Mouse (Mus musculus) adrenal gland, postnatal 14 days (tissue): ENCODE measurements around the gene Ppp1r12b. TPM values are rescaled to one million over a fixed set of nuclear protein-coding genes. Genes with fewer than 3 reads are reported as not detected.

Experiments used
- DNase-seq: peaks from one replicate; pipeline ENCODE4 v3.0.0; 2021; ENCODE audit warnings: mixed read lengths
- total RNA-seq: library from RNA; stranded (reverse); gene quantifications from 2 replicates; pipeline ENCODE4 v1.2.3, GENCODE M21; 2021

Ppp1r12b gene
- total RNA-seq, 1 experiment from 2014 or later, result 10.0 TPM

- DNase-seq, result no peak
These were observed 195.1 kb downstream of the Ppp1r12b start for GRCm38 (mm10) chr1:134760642-134761041.

DNA sequence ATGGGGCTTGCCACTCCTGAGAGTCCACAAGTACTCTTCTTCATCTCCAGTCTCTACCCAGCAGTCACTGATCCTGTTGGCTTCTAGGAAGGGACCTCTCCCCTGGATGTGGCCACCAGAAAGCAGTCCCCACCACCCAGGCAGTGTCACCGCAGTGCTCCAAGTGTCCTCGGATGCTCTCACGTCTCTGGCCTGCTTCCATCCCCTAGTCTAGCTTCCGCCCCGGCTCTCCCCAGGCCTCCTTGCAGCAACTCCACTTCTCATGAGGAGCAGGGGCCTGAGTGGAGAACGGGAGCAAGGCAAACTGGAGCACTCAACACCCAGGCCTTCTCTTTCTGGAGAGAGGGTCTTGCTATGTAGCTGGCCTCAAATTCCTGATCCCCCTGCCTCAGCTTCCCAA is 196.6 kb downstream of the Ppp1r12b start:
- no peak for DNase-seq

GRCm38 (mm10) chr1:134757230-134757629 is 198.5 kb downstream of the Ppp1r12b start:
- no peak for DNase-seq

DNA sequence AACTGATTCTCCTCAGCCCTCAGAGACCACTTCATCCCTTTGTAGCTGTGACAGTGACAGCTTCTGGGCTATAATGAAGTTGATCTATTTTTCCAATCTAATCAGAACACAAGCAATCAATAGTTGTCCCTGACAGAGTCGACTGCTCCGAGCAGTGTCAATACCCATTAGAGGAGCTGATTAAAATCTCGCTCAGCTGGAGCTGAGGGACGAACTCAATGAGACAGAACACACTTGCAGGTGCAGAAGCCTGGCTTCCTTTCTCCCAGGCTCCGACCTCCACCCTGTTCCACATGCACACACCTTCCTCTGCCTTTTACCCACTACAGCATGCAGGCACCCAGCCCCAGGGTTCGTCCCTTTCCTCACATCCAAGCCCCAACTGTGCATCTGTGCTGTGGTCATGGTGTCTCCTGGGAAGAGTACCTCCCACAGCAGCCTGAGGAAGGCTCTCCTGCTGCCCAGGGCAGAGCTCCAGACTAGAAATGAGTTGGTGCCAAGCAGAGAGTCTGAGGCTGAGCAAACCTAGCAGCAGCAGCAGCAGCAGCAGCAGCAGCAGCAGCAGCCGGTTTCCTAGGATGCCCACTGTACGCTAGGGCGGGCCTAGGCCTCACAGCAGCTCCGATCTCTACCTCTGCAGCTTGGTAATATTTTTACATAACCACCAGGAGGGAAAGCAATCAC is 199.4 kb downstream of the Ppp1r12b start:
- no peak for DNase-seq

- peak; percentile 44 for DNase-seq
These were observed 200.1 kb downstream of the Ppp1r12b start for GRCm38 (mm10) chr1:134755548-134756189.

- no peak for DNase-seq
These were observed 200.9 kb downstream of the Ppp1r12b start for GRCm38 (mm10) chr1:134754818-134755217.

GRCm38 (mm10) chr1:134753751-134754630 is 201.8 kb downstream of the Ppp1r12b start:
- DNase-seq, result peak; percentile 55

DNA sequence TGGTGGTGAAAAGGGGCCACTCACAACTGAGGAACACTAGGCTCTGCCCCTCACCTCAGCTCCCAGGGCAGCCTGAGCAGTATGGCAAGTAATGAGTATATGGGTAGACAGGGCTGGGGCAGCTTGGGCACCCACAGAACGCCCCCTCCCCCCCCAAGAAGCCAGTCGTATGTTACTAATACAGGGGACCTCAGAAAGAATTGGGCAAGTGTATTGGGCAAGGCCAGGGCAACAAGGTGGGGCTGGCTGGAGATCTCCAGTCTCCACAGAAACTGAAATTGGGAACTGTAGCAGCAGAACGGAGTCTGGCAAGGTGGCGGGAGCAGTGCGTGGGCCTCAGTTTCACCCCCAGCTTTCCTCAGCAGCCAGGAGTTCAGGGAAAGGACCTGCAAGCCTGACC is 203.3 kb downstream of the Ppp1r12b start:
- DNase-seq, result no peak

DNA sequence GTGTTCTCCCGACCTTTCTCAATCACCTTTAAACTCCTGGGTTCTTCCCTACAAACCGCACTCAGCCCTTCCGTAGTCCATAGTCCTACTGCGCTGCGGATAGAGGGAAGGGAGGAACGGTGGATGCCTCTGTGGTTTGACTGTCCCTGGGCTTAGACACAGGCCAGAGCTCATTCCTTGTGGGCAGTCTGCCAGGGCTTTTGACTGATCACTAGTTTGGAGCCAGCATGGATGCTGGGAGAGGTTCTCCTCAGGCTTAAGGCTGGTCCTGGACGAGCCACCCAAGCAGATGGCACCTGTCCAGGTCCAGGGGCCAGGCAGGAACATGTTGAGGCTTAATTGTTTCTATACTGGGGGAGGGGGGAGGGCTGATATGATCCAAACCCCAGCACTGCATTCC is 205.9 kb downstream of the Ppp1r12b start:
- peak; percentile 71 for DNase-seq

GRCm38 (mm10) chr1:134747236-134748174 is 208.2 kb downstream of the Ppp1r12b start:
- DNase-seq, result peak; percentile 78

GRCm38 (mm10) chr1:134745648-134746047 is 210.1 kb downstream of the Ppp1r12b start:
- DNase-seq, result peak; percentile 60

DNA sequence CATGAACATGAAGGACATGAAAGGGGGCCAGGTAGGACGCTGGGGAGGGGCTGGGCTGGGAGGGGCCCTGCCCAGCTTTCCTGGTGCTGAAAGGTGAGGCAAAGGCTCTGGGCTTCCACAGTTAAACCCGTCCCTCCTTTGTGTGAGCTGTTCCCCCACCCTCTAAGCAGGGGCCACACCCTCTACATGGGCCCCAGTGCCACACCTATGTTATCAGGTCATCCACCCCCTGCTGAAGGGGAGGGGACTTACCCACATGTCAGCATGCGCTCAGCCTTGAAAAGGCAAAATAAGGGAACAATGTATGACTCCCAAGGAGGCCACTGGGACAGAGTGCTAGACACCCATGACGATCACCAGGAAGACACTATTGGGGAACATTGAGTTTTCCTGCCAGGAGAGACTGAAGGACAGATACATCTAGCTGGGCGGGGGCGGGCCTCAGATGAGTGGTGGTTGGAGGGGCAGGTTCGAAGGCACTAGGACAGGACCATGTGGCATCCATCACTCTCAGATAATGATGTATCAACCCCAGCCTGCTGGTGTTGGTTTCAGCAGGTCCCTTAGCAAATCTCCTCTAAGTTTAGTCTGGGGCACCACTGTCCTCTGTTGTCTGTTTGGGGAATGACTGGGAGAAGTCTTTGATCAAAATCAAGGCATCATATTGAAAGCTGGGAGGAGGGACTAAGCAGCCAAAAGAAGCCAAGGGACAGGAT is 213.6 kb downstream of the Ppp1r12b start:
- no peak for DNase-seq

DNA sequence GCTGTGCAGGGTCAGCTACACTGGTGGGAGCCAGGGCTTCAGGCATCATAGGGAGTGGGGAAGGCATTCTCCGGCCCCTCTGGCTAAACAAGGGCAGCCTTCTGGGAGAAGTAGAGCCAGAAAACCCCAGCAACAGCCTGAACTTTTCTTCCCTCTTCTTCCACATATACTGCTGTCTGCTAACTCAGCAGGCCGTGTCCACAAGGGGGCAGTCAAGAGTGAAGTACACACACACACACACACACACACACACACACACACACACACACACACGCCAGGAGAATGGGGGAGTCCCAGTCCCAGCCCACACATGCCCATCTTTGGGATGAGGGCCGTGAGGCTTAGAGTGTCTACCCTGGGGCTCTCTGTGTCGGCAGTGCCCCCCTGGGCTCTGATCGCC is 214.3 kb downstream of the Ppp1r12b start:
- peak; percentile 64 for DNase-seq

GRCm38 (mm10) chr1:134737463-134737862 is 218.3 kb downstream of the Ppp1r12b start:
- DNase-seq, result no peak

DNA sequence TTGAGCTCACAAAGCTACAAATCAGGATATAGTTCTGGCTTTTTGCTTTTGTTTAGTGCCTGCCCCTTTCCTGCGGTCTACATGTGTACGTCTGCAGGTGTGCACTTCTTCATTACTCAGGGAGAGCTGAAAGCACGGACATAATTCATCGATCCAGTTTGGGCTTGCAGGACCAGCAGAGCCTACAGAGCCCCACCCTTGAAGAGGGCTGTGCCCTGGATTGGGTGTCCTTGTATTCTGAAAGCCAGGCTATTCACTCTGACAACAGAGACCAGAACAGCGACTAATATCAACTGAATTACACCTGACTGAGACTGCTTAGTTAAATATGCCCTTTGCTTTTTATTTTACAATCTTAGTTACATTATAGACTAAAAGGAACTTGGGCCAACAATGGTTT is 222.1 kb downstream of the Ppp1r12b start:
- no peak for DNase-seq

DNA sequence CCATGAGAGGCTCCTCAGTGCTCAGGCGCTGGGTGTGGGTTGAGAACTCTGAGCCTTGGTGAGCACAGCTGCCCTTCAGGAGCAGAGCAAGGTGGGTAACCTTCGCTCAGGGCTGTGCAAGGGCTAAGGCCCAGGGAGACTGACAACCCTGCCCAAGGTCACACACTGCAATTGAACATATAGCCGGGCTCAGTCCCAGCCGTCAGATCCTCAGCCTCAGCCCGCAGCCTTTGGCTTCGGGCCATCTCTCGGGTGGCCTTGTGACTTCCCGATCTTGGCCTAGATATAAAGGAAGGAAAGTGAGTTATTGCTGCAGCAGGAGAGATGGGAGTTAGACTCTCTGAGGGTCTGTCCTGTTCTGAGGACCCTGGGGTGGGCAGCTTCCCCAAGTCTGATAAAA is 228.5 kb downstream of the Ppp1r12b start:
- peak; percentile 85 for DNase-seq

- no peak for DNase-seq
These were observed 229.3 kb downstream of the Ppp1r12b start for GRCm38 (mm10) chr1:134726480-134726879.

- peak; percentile 78 for DNase-seq
These were observed 230.5 kb downstream of the Ppp1r12b start for GRCm38 (mm10) chr1:134725276-134725675.

GRCm38 (mm10) chr1:134722891-134723290 is 232.9 kb downstream of the Ppp1r12b start:
- DNase-seq, result no peak

- DNase-seq, result no peak
These were observed 234.3 kb downstream of the Ppp1r12b start for GRCm38 (mm10) chr1:134721486-134721885.

DNA sequence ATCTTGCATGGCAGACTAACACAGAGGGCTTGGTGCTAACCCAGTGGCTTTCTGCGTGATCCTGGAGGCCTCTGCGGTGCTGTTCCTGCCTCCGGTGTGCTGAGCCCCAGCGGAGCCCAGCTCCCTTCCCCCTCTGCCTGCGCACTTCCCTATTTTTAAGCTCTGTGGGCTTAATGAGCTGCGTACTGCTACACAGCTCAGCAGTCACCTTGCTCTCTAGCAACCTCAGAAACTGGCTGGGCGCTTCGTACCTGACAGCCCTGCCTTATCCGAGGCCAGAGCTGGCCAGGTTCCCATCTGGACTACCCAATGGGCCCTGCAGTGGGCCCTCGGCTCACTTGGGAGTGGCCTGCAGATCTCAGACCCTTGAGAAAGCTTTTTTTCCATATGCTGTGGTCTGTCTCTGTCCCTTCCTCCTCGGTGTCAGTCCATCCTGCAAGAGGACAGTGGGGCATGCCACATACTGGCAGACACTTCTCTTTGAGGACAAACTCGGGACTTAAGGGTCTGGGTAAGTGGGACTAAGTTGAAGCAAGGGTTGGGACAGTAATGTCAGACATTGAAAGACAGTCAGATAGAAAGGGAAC is 235.9 kb downstream of the Ppp1r12b start:
- no peak for DNase-seq
